Mouse (Mus musculus) midbrain, embryonic 14.5 days (tissue): ENCODE data around the gene Cln5. TPM values are rescaled to one million over a fixed set of nuclear protein-coding genes. Genes with fewer than 3 reads are reported as not detected.

Experiments
- ATAC-seq: fragments of 200-750 bp; cut with Nextera tagmentation; 2 replicates; pipeline ENCODE4 v1.8.0; 2017; ENCODE audit warnings: moderate number of reproducible peaks, moderate library complexity; ENCODE audit not compliant: low FRiP score, low TSS enrichment
- DNase-seq: peaks from one replicate; pipeline ENCODE4 v3.0.0-alpha.2; 2015
- H3K27ac ChIP-seq: fragments of 300-500 bp; sonication (generic); replicated peaks from 2 replicates; pipeline ENCODE4 v1.5.1; 2014; ENCODE audit warnings: mild to moderate bottlenecking, low read depth, low read length, moderate library complexity
- H3K27me3 ChIP-seq: fragments of 300-500 bp; sonication (generic); 2 replicates; pipeline ENCODE4 v1.6.1; 2014; ENCODE audit warnings: low read length, control low read depth, mixed read lengths; ENCODE audit not compliant: control insufficient read depth, insufficient read depth
- H3K36me3 ChIP-seq: fragments of 300-500 bp; sonication (generic); 2 replicates; pipeline ENCODE4 v1.6.1; 2014; ENCODE audit warnings: low read length, control low read depth; ENCODE audit not compliant: control insufficient read depth, insufficient read depth
- H3K4me1 ChIP-seq: fragments of 300-500 bp; sonication (generic); 2 replicates; pipeline ENCODE4 v1.6.1; 2014; ENCODE audit warnings: mild to moderate bottlenecking, antibody characterized with exemption, low read length, control low read depth; ENCODE audit not compliant: control insufficient read depth, insufficient read depth
- H3K4me2 ChIP-seq: fragments of 300-500 bp; sonication (generic); 2 replicates; pipeline ENCODE4 v1.6.1; 2014; ENCODE audit warnings: mild to moderate bottlenecking, low read length, moderate library complexity
- H3K4me3 ChIP-seq: fragments of 300-500 bp; sonication (generic); replicated peaks from 2 replicates; pipeline ENCODE4 v1.5.1; 2014; ENCODE audit warnings: low read depth, low read length
- H3K9ac ChIP-seq: fragments of 300-500 bp; sonication (generic); replicated peaks from 2 replicates; pipeline ENCODE4 v1.6.1; 2014; ENCODE audit warnings: mild to moderate bottlenecking, low read length, moderate library complexity
- H3K9me3 ChIP-seq: fragments of 300-500 bp; sonication (generic); 2 replicates; pipeline ENCODE4 v1.6.1; 2016; ENCODE audit warnings: low read length, control low read depth, mixed read lengths; ENCODE audit not compliant: control insufficient read depth
- WGBS: fragments of 180-500 bp; shearing (Covaris S2); extraction: QIAGEN DNeasy Blood & Tissue Kit; methylation state at CpG from one replicate; pipeline ENCODE4 v1.1.7; 2014; 5-methylcytosine and 5-hydroxymethylcytosine counted together
- polyA plus RNA-seq: library from polyadenylated mRNA; unstranded; fragments of >200 nt; fragmentation: Nextera tagmentation; extraction: Ambion mirVana; gene quantifications from 2 replicates; pipeline ENCODE4 v1.2.1, GENCODE M21; 2014

The Cln5 gene
- polyA plus RNA-seq, 1 experiment from 2014 or later = 13.3 TPM

GRCm38 (mm10) chr14:103054731-103055130 lies 15.3 kb upstream of the Cln5 start:
- H3K9ac ChIP-seq = no peak overlapping the region
- H3K4me1 ChIP-seq = no peaks in the 10 kb centered on the region
- 88% methylated on average over 13 of the region's 13 CpGs for WGBS
- no peaks in the 10 kb centered on the region for H3K27me3 ChIP-seq
- DNase-seq (no peak), ATAC-seq (no peak)
- no peak overlapping the region for H3K27ac ChIP-seq
- no peak overlapping the region for H3K4me3 ChIP-seq
- H3K9me3 ChIP-seq = no peaks in the 10 kb centered on the region
- H3K36me3 ChIP-seq = no peaks in the 10 kb centered on the region
- no peak overlapping the region for H3K4me2 ChIP-seq

- no peaks in the 10 kb centered on the region for H3K9me3 ChIP-seq
- H3K27ac ChIP-seq = no peak overlapping the region
- H3K36me3 ChIP-seq = no peaks in the 10 kb centered on the region
- no peaks in the 10 kb centered on the region for H3K27me3 ChIP-seq
- no peak for ATAC-seq
- H3K4me2 ChIP-seq = no peak overlapping the region
- no peak for DNase-seq
- no peaks in the 10 kb centered on the region for H3K4me1 ChIP-seq
- H3K4me3 ChIP-seq = no peak overlapping the region
- 92% methylated on average over 7 of the region's 7 CpGs for WGBS
- no peak overlapping the region for H3K9ac ChIP-seq
Observed at GRCm38 (mm10) chr14:103056601-103057000, 13.4 kb upstream of the Cln5 start.

- Histone ChIP-seq H3K4me1 (no peaks in the 10 kb centered on the region), H3K36me3 (no peaks in the 10 kb centered on the region), H3K4me2 (no peak overlapping the region), H3K4me3 (no peak overlapping the region), H3K27me3 (no peaks in the 10 kb centered on the region), H3K9ac (no peak overlapping the region), H3K9me3 (no peaks in the 10 kb centered on the region), H3K27ac (no peak overlapping the region)
- no peak for DNase-seq
- 91% methylated on average over 1 of the region's 1 CpGs for WGBS
- ATAC-seq = no peak
Observed at GRCm38 (mm10) chr14:103058998-103059397, 11.0 kb upstream of the Cln5 start.

GRCm38 (mm10) chr14:103059495-103059894 lies 10.5 kb upstream of the Cln5 start:
- H3K9me3 ChIP-seq = no peaks in the 10 kb centered on the region
- DNase-seq = no peak
- no peak overlapping the region for H3K27ac ChIP-seq
- no peak for ATAC-seq
- no peak overlapping the region for H3K9ac ChIP-seq
- H3K36me3 ChIP-seq = no peaks in the 10 kb centered on the region
- H3K4me1 ChIP-seq = no peaks in the 10 kb centered on the region
- no peaks in the 10 kb centered on the region for H3K27me3 ChIP-seq
- 85% methylated on average over 10 of the region's 10 CpGs for WGBS
- H3K4me2 ChIP-seq = no peak overlapping the region
- H3K4me3 ChIP-seq = no peak overlapping the region

- H3K4me3 ChIP-seq = no peak overlapping the region
- no peak overlapping the region for H3K4me2 ChIP-seq
- ATAC-seq = no peak
Observed at GRCm38 (mm10) chr14:103065294-103066167, 4.5 kb upstream of the Cln5 start.

GRCm38 (mm10) chr14:103069465-103069863 lies 552 bp upstream of the Cln5 start:
- peak; percentile 74 for ATAC-seq
- no peaks in the 10 kb centered on the region for H3K27me3 ChIP-seq
- H3K4me2 ChIP-seq = peak overlapping the region; percentile 87

More at GRCm38 (mm10) chr14:103065294-103066167, 4.5 kb upstream of the Cln5 start:
- H3K9me3 ChIP-seq = no peaks in the 10 kb centered on the region
- WGBS = 13% methylated on average over 10 of the region's 10 CpGs
- no peak overlapping the region for H3K9ac ChIP-seq
- H3K27me3 ChIP-seq = no peaks in the 10 kb centered on the region
- H3K4me1 ChIP-seq = 0 out of 2 replicates have a peak, but pooled peaks cover 4% of the 10 kb centered on the region
- peak; percentile 88 for DNase-seq
- no peaks in the 10 kb centered on the region for H3K36me3 ChIP-seq
- no peak overlapping the region for H3K27ac ChIP-seq

GRCm38 (mm10) chr14:103070790-103071189 lies 774 bp downstream of the Cln5 start:
- WGBS = 8% methylated on average over 10 of the region's 10 CpGs
- Histone ChIP-seq H3K36me3 (no peaks in the 10 kb centered on the region; the same call in 1 of the 2 replicates), H3K4me3 (peak overlapping the region; percentile 67), H3K9ac (peak overlapping the region; percentile 63; the same call in 1 of the 2 replicates), H3K4me2 (peak overlapping the region; percentile 87), H3K9me3 (no peaks in the 10 kb centered on the region), H3K27me3 (no peaks in the 10 kb centered on the region), H3K27ac (no peak overlapping the region), H3K4me1 (peaks cover 9% of the 10 kb centered on the region; the same call in 1 of the 2 replicates)
- ATAC-seq (no peak), DNase-seq (peak; percentile 7)

More at GRCm38 (mm10) chr14:103069465-103069863, 552 bp upstream of the Cln5 start:
- Histone ChIP-seq H3K27ac (peak overlapping the region; percentile 81), H3K4me1 (peaks cover 9% of the 10 kb centered on the region; the same call in 1 of the 2 replicates), H3K36me3 (no peaks in the 10 kb centered on the region; the same call in 1 of the 2 replicates), H3K9me3 (no peaks in the 10 kb centered on the region), H3K4me3 (peak overlapping the region; percentile 67), H3K9ac (peak overlapping the region; percentile 63)
- WGBS = 8% methylated on average over 12 of the region's 12 CpGs
- no peak for DNase-seq

GRCm38 (mm10) chr14:103071471-103071870 lies 1.5 kb downstream of the Cln5 start:
- Histone ChIP-seq H3K36me3 (peaks cover 4% of the 10 kb centered on the region; the same call in 1 of the 2 replicates), H3K27ac (no peak overlapping the region), H3K9ac (no peak overlapping the region), H3K9me3 (no peaks in the 10 kb centered on the region), H3K27me3 (no peaks in the 10 kb centered on the region), H3K4me3 (no peak overlapping the region), H3K4me1 (peaks cover 9% of the 10 kb centered on the region; the same call in 1 of the 2 replicates), H3K4me2 (no peak overlapping the region)
- 93% methylated on average over 12 of the region's 12 CpGs for WGBS
- DNase-seq = no peak
- ATAC-seq = no peak
